Mouse (Mus musculus) thymus, postnatal 25 days (tissue): ENCODE data around the gene Tead1.

Experiments
- DNase-seq: peaks from one replicate; pipeline ENCODE4 v3.0.0; 2022

The Tead1 gene

GRCm38 (mm10) chr7:112938959-112939358 lies 259.8 kb downstream of the Tead1 start:
- DNase-seq, result no peak

DNA sequence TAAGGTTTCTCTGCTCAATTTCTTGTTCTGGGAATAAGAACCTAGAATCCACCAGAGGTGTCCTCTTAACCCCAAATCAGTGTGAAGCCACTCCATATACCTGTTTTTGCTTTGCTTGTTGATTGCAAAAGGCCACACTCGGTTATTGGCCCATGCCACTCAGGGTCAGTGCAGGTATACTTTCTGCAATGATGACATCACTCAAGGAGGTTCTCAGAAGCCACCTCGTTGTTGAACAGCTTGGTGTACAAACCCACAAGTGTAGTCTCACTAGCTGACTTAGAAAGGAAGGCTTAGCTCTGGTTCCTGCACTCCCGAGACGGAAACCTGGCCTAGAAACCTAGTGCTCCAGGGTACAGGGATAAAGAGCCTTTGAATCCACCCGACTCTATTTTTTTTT lies 263.4 kb downstream of the Tead1 start:
- no peak for DNase-seq

DNA sequence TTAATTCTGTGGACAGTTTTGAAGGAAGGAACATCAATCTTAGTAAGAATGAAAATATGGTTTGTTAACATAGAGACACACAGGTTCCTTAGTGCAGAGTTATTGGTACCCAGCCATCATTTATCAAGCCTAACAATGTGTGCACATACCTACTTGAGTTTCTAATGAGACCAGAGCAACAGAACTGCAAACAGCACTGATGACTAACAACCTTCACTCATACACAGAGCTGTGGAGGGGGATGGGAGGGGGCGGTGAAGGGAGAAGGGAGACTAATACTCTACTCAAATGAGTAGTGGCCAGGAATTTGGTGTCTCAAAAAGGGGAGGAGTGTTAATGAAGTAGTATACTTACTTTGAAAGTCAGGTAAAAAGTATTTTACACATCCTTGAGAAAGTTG lies 263.9 kb downstream of the Tead1 start:
- no peak for DNase-seq

- DNase-seq, result no peak
These were observed 267.6 kb downstream of the Tead1 start for GRCm38 (mm10) chr7:112946706-112947105.

DNA sequence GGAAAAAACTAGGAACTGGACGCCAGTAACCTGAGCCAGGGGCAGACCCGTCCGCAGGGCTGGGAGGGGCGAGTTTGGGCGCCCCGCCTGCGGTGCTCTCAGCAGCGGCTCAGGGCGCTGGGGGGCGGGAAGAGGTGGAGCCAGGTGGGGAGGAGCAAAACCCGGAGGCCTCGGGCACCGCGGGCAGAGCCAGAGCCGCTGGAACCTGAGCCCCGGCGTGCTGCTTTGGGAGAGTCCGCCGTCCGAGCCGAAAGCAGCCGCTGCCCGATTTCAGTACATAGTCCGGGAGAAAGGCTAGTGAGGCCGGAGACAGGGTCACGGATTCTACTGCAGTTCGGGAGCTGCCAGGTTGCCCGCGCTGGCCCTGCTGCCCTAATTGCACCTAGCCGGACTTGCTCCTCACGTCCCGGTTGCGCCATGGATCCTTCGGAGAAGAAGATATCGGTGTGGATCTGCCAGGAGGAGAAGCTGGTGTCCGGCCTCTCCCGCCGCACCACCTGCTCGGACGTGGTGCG lies 274.7 kb downstream of the Tead1 start, which contains the start of gene Rassf10:
Gene Rassf10, plus strand, starts transcription at position 186 of the 515 bp plus-strand sequence.
- no peak for DNase-seq

- no peak for DNase-seq
These were observed 275.4 kb downstream of the Tead1 start for GRCm38 (mm10) chr7:112954351-112955102.

DNA sequence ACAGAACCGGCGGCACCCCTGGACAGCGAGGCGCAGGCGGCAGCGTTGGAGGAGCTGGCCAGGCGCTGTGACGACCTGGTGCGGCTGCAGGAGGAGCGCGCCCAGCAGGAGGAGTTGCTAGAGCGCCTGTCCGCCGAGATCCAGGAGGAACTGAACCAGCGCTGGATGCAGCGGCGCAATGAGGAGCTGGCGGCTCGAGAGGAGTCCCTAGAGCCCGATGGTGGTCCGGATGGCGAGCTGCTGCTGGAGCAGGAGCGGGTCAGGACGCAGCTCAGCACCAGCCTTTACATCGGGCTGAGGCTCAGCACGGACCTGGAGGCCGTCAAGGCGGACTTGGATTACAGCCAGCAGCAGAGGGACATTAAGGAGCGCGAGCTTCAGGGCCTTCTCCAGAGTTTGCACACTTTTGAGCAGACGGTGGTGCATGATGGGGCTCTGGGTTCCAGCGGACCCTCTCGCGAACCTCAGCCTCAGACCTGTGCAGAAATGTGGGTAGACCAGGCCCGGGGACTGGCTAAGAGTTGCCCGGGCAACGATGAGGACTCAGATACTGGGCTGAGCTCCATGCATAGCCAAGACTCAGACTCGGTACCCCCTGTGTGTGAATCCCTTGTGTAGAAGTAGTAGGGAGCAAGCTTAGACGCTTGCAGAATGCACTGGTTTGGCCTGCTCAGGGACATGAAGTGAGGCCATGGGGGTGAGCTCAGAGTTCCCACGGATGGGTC lies 276.1 kb downstream of the Tead1 start:
- DNase-seq, result no peak

DNA sequence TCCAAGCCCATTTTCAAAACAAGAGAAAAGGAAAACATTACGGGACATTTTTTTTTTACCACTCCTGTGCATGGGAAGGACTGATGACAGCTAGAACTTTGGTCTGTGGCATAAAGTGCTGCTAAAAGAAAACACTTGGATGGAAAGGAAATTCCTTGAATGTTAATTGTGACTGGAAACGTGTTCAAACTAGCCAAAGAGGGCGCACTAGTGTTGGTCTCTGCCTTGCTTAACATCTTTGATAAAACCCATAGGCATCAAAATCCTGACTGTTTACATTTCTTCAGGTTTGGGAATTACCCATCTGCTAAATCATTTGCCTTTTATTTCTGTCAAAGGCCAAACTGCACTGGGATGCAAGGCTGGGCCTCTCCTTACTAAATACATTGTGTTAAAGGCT lies 276.8 kb downstream of the Tead1 start:
- DNase-seq, result no peak
